Mouse (Mus musculus) forebrain, embryonic 16.5 days (tissue): ENCODE measurements around the gene Zfp871. TPM values are rescaled to one million over a fixed set of nuclear protein-coding genes. Genes with fewer than 3 reads are reported as not detected.
"Not testable (repeated sequence)": the region's sequence is repeated elsewhere in the genome, so short reads cannot be mapped to it uniquely, and the experiment has no call there.

Source experiments
- ATAC-seq: fragments of 200-750 bp; cut with Nextera tagmentation; 2 replicates; pipeline ENCODE4 v1.8.0; 2017; ENCODE audit warnings: mild to moderate bottlenecking, moderate library complexity
- H3K27ac ChIP-seq: fragments of 300-500 bp; sonication (generic); 2 replicates; pipeline ENCODE4 v1.5.1; 2014; ENCODE audit warnings: low read length, control low read depth
- H3K27me3 ChIP-seq: fragments of 300-500 bp; sonication (generic); replicated peaks from 2 replicates; pipeline ENCODE4 v1.6.1; 2014; ENCODE audit warnings: low read length; ENCODE audit not compliant: control insufficient read depth, insufficient read depth
- H3K36me3 ChIP-seq: fragments of 300-500 bp; sonication (generic); 2 replicates; pipeline ENCODE4 v1.6.1; 2014; ENCODE audit not compliant: control insufficient read depth, insufficient read depth
- H3K4me1 ChIP-seq: fragments of 300-500 bp; sonication (generic); replicated peaks from 2 replicates; pipeline ENCODE4 v1.6.1; 2014; ENCODE audit warnings: low read length; ENCODE audit not compliant: control insufficient read depth, insufficient read depth
- H3K4me2 ChIP-seq: fragments of 300-500 bp; sonication (generic); 2 replicates; pipeline ENCODE4 v1.6.1; 2014; ENCODE audit warnings: mild to moderate bottlenecking, low read length, control low read depth
- H3K4me3 ChIP-seq: fragments of 300-500 bp; sonication (generic); replicated peaks from 2 replicates; pipeline ENCODE4 v1.5.1; 2014; ENCODE audit warnings: mild to moderate bottlenecking, low read length, control low read depth
- H3K9ac ChIP-seq: fragments of 300-500 bp; sonication (generic); replicated peaks from 2 replicates; pipeline ENCODE4 v1.6.1; 2014; ENCODE audit warnings: low read depth, low read length, control low read depth
- H3K9me3 ChIP-seq: fragments of 300-500 bp; sonication (generic); 2 replicates; pipeline ENCODE4 v1.6.1; 2016; ENCODE audit warnings: low read length; ENCODE audit not compliant: control insufficient read depth
- WGBS: fragments of 180-500 bp; shearing (Covaris S2); extraction: QIAGEN DNeasy Blood & Tissue Kit; methylation state at CpG from one replicate; pipeline ENCODE4 v1.1.7; 2014; 5-methylcytosine and 5-hydroxymethylcytosine counted together
- polyA plus RNA-seq: library from polyadenylated mRNA; unstranded; fragments of >200 nt; fragmentation: Nextera tagmentation; extraction: Ambion mirVana; gene quantifications from 2 replicates; pipeline ENCODE4 v1.2.1, GENCODE M21; 2015

Zfp871 gene
- polyA plus RNA-seq, 1 experiment from 2014 or later, result 47.4 TPM

DNA sequence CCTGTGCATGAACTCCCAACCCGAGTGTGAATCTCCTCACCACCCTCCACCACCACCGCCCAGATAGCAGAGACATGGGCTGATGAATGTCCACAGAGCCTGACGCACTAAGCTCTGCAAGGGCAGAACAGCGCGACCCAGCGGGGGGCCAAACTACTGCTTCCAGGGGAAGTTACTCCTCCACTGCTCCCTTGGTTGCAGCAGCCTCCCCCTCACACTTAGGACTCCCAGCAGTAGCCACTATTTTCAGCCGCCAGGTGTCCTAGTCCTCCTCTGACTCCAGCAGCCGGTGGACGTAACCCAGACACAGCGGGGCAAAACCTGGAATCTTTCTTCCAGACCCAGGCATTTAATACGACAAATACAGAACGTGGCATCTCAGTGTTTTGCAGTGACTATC is 34.5 kb downstream of the Zfp871 start:
- no peaks in the 10 kb centered on the region for H3K36me3 ChIP-seq
- H3K4me3 ChIP-seq, result no peak overlapping the region
- 13% methylated on average over 12 of the region's 12 CpGs for WGBS
- ATAC-seq, result no peak
- H3K4me2 ChIP-seq, result no peak overlapping the region
- H3K4me1 ChIP-seq, result no peaks in the 10 kb centered on the region
- no peak overlapping the region for H3K9ac ChIP-seq
- no peak overlapping the region for H3K27ac ChIP-seq
- H3K27me3 ChIP-seq, result no peaks in the 10 kb centered on the region
- H3K9me3 ChIP-seq, result no peaks in the 10 kb centered on the region

DNA sequence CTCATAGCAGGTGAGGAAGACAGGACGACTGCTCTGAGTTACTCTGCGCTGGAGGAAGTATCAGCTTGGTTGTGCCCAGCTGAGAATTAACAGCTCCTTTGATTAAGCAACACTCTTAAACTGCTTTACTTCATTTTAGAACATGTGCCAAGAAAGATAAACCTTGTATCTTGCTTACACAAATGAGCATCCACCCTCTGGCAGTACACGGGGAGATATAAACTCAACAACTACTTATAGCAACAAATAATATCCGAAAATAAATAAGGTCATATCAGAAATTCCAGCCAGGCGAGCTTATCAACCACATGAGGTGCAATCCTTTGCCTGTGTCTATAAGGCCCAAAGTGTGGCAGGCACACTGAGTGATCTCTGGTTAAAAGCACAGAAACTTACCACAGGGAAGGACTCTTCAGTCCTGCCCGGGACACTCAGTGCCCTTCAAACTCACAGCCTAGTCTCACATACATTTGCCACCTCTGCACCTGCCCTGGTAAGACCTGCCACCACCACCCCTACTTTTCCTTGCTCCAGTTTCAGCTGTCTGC is 35.2 kb downstream of the Zfp871 start:
- Histone ChIP-seq H3K4me1 (no peaks in the 10 kb centered on the region), H3K27ac (no peak overlapping the region), H3K4me2 (no peak overlapping the region), H3K9me3 (no peaks in the 10 kb centered on the region), H3K27me3 (no peaks in the 10 kb centered on the region), H3K36me3 (no peaks in the 10 kb centered on the region), H3K9ac (no peak overlapping the region), H3K4me3 (no peak overlapping the region)
- WGBS, result 76% methylated on average over 6 of the region's 6 CpGs
- no peak for ATAC-seq

DNA sequence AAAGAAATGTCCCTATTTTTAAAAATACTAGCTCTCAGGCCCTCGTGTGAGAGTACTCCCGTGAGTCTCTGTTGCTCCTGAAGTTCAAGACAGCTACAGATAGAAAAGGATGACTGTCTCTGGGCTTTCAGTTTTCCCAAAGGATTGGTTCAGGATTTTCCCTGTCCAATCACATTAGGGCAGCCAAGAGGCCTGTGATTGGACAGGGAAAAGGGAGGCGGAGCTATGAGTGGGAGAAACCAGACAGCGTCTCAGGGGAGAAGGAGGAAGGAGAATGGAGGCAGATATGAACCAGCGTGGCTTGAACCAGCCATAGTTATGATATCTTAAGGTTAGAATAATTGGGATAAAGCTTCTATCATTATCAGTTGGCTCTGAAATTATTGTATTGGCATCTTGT is 37.5 kb downstream of the Zfp871 start:
- no peaks in the 10 kb centered on the region for H3K27me3 ChIP-seq
- WGBS, result 50% methylated on average over 5 of the region's 5 CpGs
- H3K27ac ChIP-seq, result no peak overlapping the region
- H3K9ac ChIP-seq, result no peak overlapping the region
- no peak for ATAC-seq
- no peak overlapping the region for H3K4me3 ChIP-seq
- no peaks in the 10 kb centered on the region for H3K36me3 ChIP-seq
- no peaks in the 10 kb centered on the region for H3K9me3 ChIP-seq
- H3K4me2 ChIP-seq, result no peak overlapping the region
- H3K4me1 ChIP-seq, result no peaks in the 10 kb centered on the region

GRCm38 (mm10) chr17:32741057-32741456 is 47.0 kb downstream of the Zfp871 start:
- no peaks in the 10 kb centered on the region for H3K27me3 ChIP-seq
- no peak overlapping the region for H3K9ac ChIP-seq
- no peak overlapping the region for H3K27ac ChIP-seq
- no peak overlapping the region for H3K4me2 ChIP-seq
- 0% methylated on average over 1 of the region's 1 CpGs for WGBS
- H3K9me3 ChIP-seq, result no peaks in the 10 kb centered on the region
- H3K4me3 ChIP-seq, result no peak overlapping the region
- no peaks in the 10 kb centered on the region for H3K4me1 ChIP-seq
- H3K36me3 ChIP-seq, result no peaks in the 10 kb centered on the region
- no peak for ATAC-seq

GRCm38 (mm10) chr17:32738406-32738805 is 49.7 kb downstream of the Zfp871 start:
- H3K27ac ChIP-seq, result no peak overlapping the region
- H3K4me1 ChIP-seq, result no peaks in the 10 kb centered on the region
- H3K9ac ChIP-seq, result no peak overlapping the region
- H3K9me3 ChIP-seq, result no peaks in the 10 kb centered on the region
- no peak overlapping the region for H3K4me2 ChIP-seq
- no peak for ATAC-seq
- H3K36me3 ChIP-seq, result no peaks in the 10 kb centered on the region
- H3K27me3 ChIP-seq, result no peaks in the 10 kb centered on the region
- H3K4me3 ChIP-seq, result no peak overlapping the region
- 87% methylated on average over 1 of the region's 1 CpGs for WGBS

GRCm38 (mm10) chr17:32729029-32729428 is 59.1 kb downstream of the Zfp871 start:
- Histone ChIP-seq H3K4me1 (no peaks in the 10 kb centered on the region), H3K9ac (no peak overlapping the region), H3K9me3 (peaks cover 3% of the 10 kb centered on the region; the same call in 1 of the 2 replicates), H3K4me2 (no peak overlapping the region), H3K36me3 (no peaks in the 10 kb centered on the region), H3K27ac (no peak overlapping the region), H3K4me3 (no peak overlapping the region), H3K27me3 (no peaks in the 10 kb centered on the region)
- no peak for ATAC-seq
- WGBS, result 73% methylated on average over 3 of the region's 3 CpGs

- H3K4me3 ChIP-seq, H3K9me3 ChIP-seq, H3K9ac ChIP-seq, H3K4me1 ChIP-seq, H3K36me3 ChIP-seq, H3K4me2 ChIP-seq, H3K27me3 ChIP-seq, H3K27ac ChIP-seq: not testable (repeated sequence)
- peak; percentile 74 for ATAC-seq
Observed at GRCm38 (mm10) chr17:32726360-32726759, 61.7 kb downstream of the Zfp871 start.

DNA sequence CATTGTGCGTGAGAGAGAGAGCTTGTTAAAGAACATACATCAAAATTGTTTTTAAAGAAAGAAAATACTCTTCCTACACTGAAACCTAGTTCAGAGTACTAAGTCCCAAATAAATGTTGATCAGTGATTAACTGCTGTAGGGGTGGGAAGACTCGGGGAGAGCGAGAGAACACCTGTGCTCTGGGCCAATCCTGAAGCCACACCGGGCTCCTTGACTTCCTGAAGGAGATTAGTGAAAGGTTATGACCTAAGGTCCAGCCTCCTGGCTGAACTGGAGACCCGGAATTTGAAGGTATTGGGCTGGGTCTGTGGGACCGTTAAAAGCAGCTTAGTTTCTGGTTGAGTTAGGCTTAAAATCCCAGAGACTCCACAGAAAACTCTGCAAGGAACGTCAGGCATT is 65.3 kb downstream of the Zfp871 start:
- no peak overlapping the region for H3K9ac ChIP-seq
- H3K27me3 ChIP-seq, result no peaks in the 10 kb centered on the region
- no peaks in the 10 kb centered on the region for H3K9me3 ChIP-seq
- no peaks in the 10 kb centered on the region for H3K4me1 ChIP-seq
- no peak for ATAC-seq
- H3K4me3 ChIP-seq, result no peak overlapping the region
- 60% methylated on average over 7 of the region's 7 CpGs for WGBS
- H3K27ac ChIP-seq, result no peak overlapping the region
- no peak overlapping the region for H3K4me2 ChIP-seq
- H3K36me3 ChIP-seq, result no peaks in the 10 kb centered on the region

DNA sequence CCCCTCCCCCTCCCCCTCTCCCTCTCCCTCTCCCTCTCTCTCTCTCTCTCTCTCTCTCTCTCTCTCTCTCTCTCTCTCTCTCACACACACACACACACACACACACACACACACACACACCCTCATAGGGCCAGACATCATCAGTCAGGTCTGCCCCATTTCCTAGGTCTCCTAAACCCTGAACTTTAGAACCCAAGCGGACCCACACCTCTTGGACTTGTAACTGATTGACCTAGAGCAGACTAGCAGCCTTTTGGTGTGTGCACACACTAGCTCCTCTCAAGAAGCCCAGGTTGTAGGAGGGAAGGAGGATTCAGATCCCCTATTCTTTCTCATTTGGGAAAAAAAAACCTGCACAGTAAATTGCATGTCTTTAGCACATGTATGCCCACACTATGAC is 65.9 kb downstream of the Zfp871 start:
- H3K4me3 ChIP-seq, H3K9me3 ChIP-seq, H3K27me3 ChIP-seq, H3K27ac ChIP-seq, H3K4me1 ChIP-seq, H3K9ac ChIP-seq, H3K4me2 ChIP-seq, H3K36me3 ChIP-seq, ATAC-seq: not testable (repeated sequence)
- WGBS, result 88% methylated on average over 1 of the region's 1 CpGs
